Mouse (Mus musculus): ENCODE results near the gene Endov.

Endov gene

DNA sequence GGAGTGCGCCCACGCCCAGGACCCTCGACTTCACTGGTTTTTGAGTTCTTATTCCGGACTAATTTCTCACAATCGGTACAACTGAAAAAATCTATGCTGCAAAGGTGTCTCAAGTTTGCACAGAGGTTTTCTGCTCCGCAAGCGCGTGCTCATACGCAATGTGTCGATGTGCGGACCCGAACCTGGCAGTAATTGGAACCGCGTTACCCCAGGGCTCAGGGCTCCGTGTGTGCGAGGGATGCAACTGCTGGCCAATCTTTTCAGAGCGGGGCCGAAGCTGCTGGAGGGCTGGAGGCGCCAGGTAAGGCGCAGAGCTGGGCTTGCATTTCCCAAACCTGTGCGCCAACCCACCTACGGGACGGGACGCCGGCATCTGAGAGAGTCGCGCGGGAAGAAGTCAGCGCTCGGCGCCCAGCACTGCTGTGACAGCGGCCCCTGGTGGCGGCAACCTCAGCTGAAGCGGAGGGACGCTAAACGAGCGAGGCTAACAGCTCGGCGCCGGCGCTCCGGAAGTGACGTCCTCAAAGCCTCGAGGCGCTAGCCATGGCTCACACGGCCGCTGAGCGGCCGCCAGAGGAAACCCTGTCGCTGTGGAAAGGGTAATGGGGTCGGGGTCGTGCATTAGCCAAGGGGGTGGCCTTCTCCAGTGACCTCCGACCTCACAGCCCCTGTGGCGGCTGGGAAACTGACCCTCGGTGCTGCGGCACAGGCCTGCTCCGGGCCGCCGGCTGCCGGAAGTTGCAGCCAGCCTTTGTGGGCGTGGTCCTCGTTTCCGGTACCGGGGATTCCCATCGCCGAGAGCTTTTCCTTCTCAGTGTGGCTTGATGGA, at the start of gene Endov:
Gene Endov, plus strand, starts transcription at position 487 of the 829 bp plus-strand sequence.
- DNase-seq (ENCODE audit: extremely low spot score, low spot score) = peak; percentile 100

DNA sequence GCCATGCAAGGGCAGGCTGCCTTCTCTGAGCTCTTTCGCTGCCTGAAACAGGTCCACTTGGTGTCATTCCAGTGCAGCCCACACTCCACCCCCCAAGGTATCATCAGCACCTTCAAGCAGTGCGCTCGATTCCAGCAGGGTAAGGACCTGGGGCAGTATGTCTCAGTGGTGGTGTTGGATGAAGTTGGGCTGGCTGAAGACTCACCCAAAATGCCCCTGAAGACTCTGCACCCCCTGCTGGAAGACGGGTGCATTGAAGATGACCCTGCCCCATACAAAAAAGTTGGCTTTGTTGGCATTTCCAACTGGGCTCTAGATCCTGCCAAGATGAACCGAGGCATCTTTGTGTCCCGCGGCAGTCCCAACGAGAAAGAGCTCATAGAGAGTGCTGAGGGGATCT, 48.9 kb upstream of the Endov start:
- DNase-seq (ENCODE audit: extremely low spot score, low spot score) = no peak

DNA sequence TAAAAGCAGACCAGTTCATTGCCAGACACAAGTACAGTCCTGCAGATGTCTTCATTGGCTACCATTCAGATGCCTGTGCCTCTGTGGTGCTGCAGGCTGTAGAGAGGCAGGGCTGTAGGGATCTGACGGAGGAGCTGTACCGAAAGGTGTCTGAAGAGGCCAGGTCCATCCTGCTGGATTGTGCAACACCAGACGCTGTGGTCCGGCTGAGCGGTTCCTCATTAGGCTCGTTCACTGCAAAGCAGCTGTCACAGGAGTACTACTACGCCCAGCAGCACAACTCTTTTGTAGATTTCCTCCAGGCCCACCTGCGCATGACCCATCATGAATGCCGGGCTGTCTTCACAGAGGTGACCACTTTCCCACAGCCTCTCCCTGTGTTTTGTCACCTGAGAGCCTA, 47.7 kb upstream of the Endov start:
- DNase-seq (ENCODE audit: extremely low spot score, low spot score) = no peak

- no peak for DNase-seq (ENCODE audit: extremely low spot score, low spot score)
Observed at GRCm38 (mm10) chr11:119456097-119456496, 35.0 kb upstream of the Endov start.

DNA sequence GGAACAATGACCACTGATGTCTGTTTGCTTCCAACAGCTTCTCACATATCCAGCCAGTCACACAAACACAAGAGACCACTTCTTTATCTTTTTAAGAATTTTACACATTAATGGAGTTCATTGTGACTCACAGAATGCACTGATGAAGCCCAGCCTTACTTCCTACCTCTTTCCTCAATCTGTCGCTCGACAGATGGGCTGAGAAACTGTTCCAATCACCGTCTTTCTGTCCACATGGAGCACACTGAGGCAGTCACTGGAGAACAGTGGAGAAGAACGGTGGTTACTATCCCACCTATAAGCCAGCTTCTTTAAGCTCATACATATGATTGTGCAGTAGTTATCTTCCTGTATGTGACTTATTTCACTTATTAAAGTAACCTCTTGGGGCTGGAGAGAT, 13.3 kb upstream of the Endov start:
- DNase-seq (ENCODE audit: extremely low spot score, low spot score) = no peak

GRCm38 (mm10) chr11:119491690-119492087, 542 bp downstream of the Endov start:
- DNase-seq (ENCODE audit: extremely low spot score, low spot score) = no peak

DNA sequence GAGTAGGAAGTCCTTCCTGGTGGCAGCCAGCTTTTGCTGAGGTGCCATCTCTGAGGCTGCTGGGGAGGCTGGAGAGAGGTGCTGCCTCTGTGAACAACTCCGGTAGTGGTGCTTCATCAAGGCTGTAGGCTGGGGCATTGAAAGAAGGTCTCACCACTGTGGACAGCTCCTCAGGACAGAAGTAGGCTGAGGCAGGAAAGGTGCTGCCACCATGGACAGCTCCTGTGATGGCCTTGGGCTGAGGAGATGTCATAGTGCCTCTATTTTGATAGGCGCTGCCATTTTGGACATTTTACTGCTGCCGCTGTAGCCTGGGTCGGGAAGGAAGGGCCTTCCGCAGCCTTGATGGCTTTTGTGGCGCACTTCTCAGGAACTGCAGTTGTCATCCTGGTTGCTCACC, 1.7 kb downstream of the Endov start:
- DNase-seq (ENCODE audit: extremely low spot score, low spot score) = no peak

- no peak for DNase-seq (ENCODE audit: extremely low spot score, low spot score)
Observed at GRCm38 (mm10) chr11:119493516-119493915, 2.4 kb downstream of the Endov start.

DNA sequence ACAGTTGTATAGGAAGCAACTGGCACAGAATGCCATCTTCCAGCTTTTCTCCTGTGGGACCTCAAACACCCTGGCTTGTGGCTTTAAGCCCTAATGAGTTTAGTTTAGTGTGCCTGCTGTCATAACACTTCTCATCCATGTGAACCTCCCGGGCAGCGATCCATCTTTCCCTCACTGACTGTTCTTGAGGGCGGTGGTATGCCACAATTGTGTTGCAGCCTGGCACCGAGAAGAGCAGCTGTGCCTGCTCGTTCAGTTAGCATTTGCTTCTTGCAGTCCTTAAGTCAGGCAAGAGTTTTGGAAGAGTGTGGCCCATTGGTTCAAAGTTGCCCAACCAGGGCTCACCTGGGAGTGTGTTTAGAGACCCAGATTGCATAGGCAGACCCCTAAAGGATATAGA, 5.0 kb downstream of the Endov start:
- DNase-seq (ENCODE audit: extremely low spot score, low spot score) = no peak

GRCm38 (mm10) chr11:119497451-119497850, 6.3 kb downstream of the Endov start:
- DNase-seq (ENCODE audit: extremely low spot score, low spot score) = no peak

- DNase-seq (ENCODE audit: extremely low spot score, low spot score) = no peak
Observed at GRCm38 (mm10) chr11:119499297-119499696, 8.2 kb downstream of the Endov start.

DNA sequence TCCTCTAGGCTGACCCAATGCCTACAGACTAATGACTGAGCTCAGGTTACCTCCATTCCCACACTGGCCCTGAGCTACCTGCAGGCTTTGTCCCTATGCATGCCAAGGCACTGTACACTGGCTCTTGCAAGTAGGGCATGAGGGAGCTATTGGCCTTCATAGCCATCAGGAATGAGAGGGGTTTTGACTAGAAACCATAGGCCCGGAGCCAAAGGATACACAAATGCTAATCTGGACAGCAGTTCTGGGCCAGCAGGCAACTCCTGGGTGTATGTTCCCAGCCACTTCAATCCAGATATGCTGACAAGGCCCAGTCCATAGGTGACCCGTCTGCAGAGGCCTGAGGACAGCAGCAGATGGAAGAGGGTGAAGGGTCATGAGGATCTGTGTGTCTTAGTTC, 8.9 kb downstream of the Endov start:
- no peak for DNase-seq (ENCODE audit: extremely low spot score, low spot score)

- peak; percentile 80 for DNase-seq (ENCODE audit: extremely low spot score, low spot score)
Observed at GRCm38 (mm10) chr11:119503675-119504074, 12.5 kb downstream of the Endov start.

- DNase-seq (ENCODE audit: extremely low spot score, low spot score) = no peak
Observed at GRCm38 (mm10) chr11:119506386-119506785, 15.2 kb downstream of the Endov start.

- DNase-seq (ENCODE audit: extremely low spot score, low spot score) = no peak
Observed at GRCm38 (mm10) chr11:119507772-119508171, 16.6 kb downstream of the Endov start.

DNA sequence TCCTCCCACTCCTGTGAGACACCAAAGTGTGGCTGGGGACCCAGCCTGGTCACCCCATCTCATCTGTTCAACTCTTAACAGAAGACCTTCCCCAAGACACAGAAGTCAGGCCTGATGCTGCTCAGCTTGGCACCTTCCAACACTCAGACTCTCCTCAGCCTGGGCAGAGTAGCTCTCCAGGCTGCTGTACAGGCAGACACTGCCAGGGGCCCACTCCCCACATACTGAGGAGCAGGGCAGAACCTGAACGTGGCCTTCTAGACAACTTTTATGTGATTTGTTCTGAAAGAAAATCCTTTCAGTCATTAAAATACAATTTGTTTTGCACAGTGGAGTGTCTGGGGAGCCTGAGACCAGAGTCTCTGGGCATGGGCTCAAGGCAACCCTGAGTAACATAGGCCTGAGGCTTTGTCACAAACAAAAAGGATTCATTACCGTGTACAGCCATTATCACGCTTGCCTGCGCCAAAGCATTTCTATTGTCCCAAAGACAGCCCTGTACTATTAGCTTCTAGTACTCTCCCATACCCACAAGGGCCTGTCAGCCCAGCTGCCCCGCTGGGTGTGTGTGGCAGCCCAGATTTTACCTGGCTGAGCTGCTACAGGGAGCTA, 18.1 kb downstream of the Endov start:
- no peak for DNase-seq (ENCODE audit: extremely low spot score, low spot score)

DNA sequence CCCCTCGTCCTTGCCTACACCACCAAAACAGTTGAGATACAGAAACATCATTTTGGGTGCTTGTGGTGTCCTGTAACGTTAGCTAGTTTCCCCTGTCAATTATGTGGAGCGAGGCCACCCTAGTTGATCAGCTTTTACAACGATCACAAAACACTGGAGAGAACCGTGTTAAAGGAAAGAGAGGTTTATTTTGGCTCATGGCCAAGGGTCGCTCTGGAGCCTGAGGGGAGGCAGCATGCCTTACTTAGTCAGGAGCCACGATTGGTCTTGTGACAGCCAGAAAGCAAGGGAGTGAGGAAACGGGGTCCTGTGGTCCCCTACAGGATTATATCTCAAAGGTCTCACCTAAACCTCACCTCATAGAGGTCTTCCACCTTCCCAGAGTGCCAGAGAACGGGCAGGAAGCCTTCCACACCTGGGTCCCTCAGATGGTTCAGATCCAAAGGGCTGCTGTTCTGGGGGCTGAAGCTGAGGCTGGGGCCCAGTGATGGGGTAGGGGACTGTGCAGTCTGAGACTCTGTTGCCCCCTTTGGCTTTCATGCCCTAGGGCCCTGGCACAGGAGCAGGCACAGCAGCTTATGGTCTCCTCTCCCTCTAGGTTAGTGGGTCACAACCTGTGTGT, 22.0 kb downstream of the Endov start:
- DNase-seq (ENCODE audit: extremely low spot score, low spot score) = no peak

- DNase-seq (ENCODE audit: extremely low spot score, low spot score) = no peak
Observed at GRCm38 (mm10) chr11:119514108-119514860, 23.1 kb downstream of the Endov start.

DNA sequence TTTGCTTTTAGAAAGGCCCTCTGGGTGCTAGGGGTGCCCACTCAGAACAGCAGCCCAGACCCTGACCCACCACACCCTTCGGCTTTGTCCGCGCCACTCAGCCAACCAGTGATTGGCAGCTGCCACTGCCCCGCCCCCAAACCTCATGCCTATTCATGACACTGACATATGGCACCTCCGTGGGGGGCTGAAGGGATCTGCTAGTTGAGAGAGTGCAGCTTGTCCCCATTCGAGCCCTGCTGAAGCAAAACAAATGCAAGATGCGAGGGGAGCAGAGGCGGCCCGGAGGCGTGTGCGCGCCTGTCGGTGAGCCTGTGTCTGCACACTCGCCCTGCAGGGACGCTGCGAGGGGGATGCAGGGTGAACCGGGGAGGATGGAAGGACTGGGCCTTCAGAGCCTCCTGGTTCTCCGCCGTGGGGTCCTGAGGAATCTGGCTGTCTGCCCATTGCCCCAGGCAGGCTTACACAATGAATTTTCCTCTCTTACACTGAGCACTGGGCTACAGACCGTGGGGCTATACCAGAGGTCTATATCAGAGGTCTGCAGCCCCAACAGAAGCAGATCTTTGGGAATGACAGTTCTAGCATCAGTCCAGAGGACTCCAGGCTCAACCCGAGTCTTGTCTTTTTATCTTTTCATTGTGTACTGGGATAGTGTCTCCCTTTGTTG, 24.0 kb downstream of the Endov start:
- DNase-seq (ENCODE audit: extremely low spot score, low spot score) = peak; percentile 72

- no peak for DNase-seq (ENCODE audit: extremely low spot score, low spot score)
Observed at GRCm38 (mm10) chr11:119515823-119516676, 24.9 kb downstream of the Endov start.

Measured in neural tube, embryonic 10.5 days (tissue).